Mouse (Mus musculus) bone marrow macrophage, adult 2 months (primary cell): ENCODE data around the gene Olfr1271.

Source experiments
- CTCF ChIP-seq: IDR thresholded peaks from 2 replicates; pipeline ENCODE4 v1.5.1; 2012; ENCODE audit warnings: low read depth, mild to moderate bottlenecking, low read length, moderate library complexity
- POLR2A ChIP-seq: IDR thresholded peaks from 2 replicates; pipeline ENCODE4 v1.6.1; 2012; ENCODE audit warnings: mild to moderate bottlenecking, low read depth, low read length, borderline replicate concordance

- TF ChIP-seq CTCF (no peak), POLR2A (no peak)
Measured at GRCm38 (mm10) chr2:90292741-90293140, 21.9 kb upstream of the Olfr1271 start, which contains the start of gene Olfr1272.
